Mouse (Mus musculus) ES-E14 (cell line): ENCODE measurements around the gene Igflr1. TPM values are rescaled to one million over a fixed set of nuclear protein-coding genes. Genes with fewer than 3 reads are reported as not detected.

Source experiments
- DNase-seq: peaks from one replicate; pipeline ENCODE4 v3.0.0-alpha.2; 2013; ENCODE audit warnings: low read depth, low spot score
- H3K27ac ChIP-seq: 2 replicates; pipeline ENCODE4 v1.5.1; 2012; ENCODE audit warnings: low read depth, mild to moderate bottlenecking, low read length, moderate library complexity, mixed read lengths; ENCODE audit not compliant: poor library complexity, insufficient read depth, severe bottlenecking
- H3K36me3 ChIP-seq: 2 replicates; pipeline ENCODE4 v1.6.1; 2012; ENCODE audit warnings: mild to moderate bottlenecking, low read length, moderate library complexity, mixed read lengths; ENCODE audit not compliant: control insufficient read depth, poor library complexity, insufficient read depth, severe bottlenecking
- H3K4me1 ChIP-seq, 2 experiments: fragments of 150-350 bp in 1 of 2; sonication (generic) in 1 of 2; 2 replicates each; pipeline ENCODE4 v1.6.1; 2012; ENCODE audit warnings: low read length in 2 of 2, mild to moderate bottlenecking in 1 of 2, mixed read lengths in 1 of 2; ENCODE audit not compliant: control insufficient read depth in 2 of 2, insufficient read depth in 2 of 2, poor library complexity in 1 of 2
- H3K4me3 ChIP-seq, 2 experiments: fragments of 150-350 bp in 1 of 2; sonication (generic) in 1 of 2; 2 replicates each; pipeline ENCODE4 v1.5.1; 2012; ENCODE audit warnings: low read length in 2 of 2, low read depth in 1 of 2, mild to moderate bottlenecking in 1 of 2, mixed read lengths in 1 of 2; ENCODE audit not compliant: insufficient read depth in 1 of 2, poor library complexity in 1 of 2, severe bottlenecking in 1 of 2
- H3K9ac ChIP-seq: 2 replicates; pipeline ENCODE4 v1.6.1; 2012; ENCODE audit warnings: low read depth, mild to moderate bottlenecking, low read length, mixed read lengths; ENCODE audit not compliant: poor library complexity, insufficient read depth, severe bottlenecking
- H3K9me3 ChIP-seq: fragments of 150-350 bp; sonication (generic); 2 replicates; pipeline ENCODE4 v1.6.1; 2012; ENCODE audit warnings: low read depth, mild to moderate bottlenecking, low read length; ENCODE audit not compliant: control insufficient read depth, insufficient read depth
- CHD2 ChIP-seq: IDR thresholded peaks from 2 replicates; pipeline ENCODE4 v1.6.1; 2014; ENCODE audit warnings: mild to moderate bottlenecking, low read depth, low read length, inconsistent platforms
- HCFC1 ChIP-seq: IDR thresholded peaks from 2 replicates; pipeline ENCODE4 v1.6.1; 2012; ENCODE audit warnings: low read length, inconsistent platforms, borderline replicate concordance; ENCODE audit not compliant: insufficient read depth
- MAFK ChIP-seq: IDR thresholded peaks from 2 replicates; pipeline ENCODE4 v1.6.1; 2014; ENCODE audit warnings: mild to moderate bottlenecking, low read depth, low read length, inconsistent platforms; ENCODE audit not compliant: insufficient read depth
- ZC3H11A ChIP-seq: IDR thresholded peaks from 2 replicates; pipeline ENCODE4 v1.6.1; 2012; ENCODE audit warnings: low read depth, mild to moderate bottlenecking, inconsistent platforms, low read length, borderline replicate concordance
- ZNF384 ChIP-seq: IDR thresholded peaks from 2 replicates; pipeline ENCODE4 v1.6.1; 2012; ENCODE audit warnings: low read depth, low read length, inconsistent platforms
- in situ Hi-C, 2 experiments: fragments of 600-800 bp; cut with MboI; formaldehyde crosslinking; loops; one replicate each; pipeline ENCODE4 v1.15.1; 2025; ENCODE audit warnings: low sequenced_read_pairs in 2 of 2, inconsistent platforms in 1 of 2; ENCODE audit not compliant: unreplicated experiment in 2 of 2
- total RNA-seq: library from RNA; depleted of rRNA; stranded (reverse); fragments of 300-350 nt; gene quantifications from 2 replicates; pipeline ENCODE4 v1.2.3, GENCODE M21; 2012

Gene Igflr1
- total RNA-seq, 1 experiment = 1.3 TPM

DNA sequence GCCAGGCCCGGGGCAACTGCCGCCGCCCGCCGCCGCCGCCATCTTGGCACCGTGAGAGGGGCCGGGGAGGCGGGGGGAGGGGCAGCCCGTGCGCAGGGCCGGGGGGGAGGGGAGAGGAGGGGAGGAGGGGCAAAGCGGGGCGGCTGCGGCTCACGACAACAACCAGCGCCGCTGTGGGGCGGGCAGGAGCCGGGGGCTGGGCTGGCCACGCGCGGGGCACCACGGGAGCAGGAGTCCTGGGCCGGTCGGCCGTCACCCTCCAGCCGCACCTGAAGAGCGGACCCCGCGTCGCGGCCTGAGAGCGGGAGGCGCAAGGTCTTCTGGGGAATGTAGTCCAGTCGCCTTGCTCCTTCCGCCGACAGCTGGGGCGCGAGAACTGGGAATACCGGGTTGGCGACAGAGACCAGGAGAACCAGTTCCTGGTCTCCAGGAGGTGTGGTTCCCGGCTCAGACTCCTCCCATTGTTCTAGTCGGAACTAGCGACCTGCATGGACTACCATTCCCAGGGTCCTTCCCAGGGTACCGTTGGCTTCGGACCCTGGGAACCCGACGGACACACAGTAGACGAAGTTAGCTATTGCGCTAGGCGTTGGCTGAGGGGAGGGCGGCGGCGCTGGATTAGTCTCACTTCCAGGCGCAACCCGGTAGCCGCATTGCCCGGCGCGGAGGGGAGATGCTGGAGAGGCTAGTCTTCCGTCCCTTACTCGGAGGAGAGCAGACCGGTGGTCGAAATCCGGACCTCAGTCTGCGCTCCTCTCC, 23.6 kb downstream of the Igflr1 start, which contains the start of gene Kmt2b:
TSS of gene Kmt2b (minus strand) at position 51 of the 759 bp plus-strand sequence.
- TF ChIP-seq HCFC1 = peak; percentile 95
- TF ChIP-seq CHD2 = peak; percentile 77
- no peak for TF ChIP-seq ZNF384
- peaks cover 30% of the 10 kb centered on the region for H3K36me3 ChIP-seq
- H3K4me3 ChIP-seq = peak within 1 kb of the TSS; percentile 82 to 98
- H3K9me3 ChIP-seq = no peaks in the 10 kb centered on the region
- in situ Hi-C loops = no loop called here
- peaks cover 4 to 29% of the 10 kb centered on the region in 2 experiments for H3K4me1 ChIP-seq
- H3K9ac ChIP-seq = peak within 1 kb of the TSS; percentile 99
- peak; percentile 96 for DNase-seq
- H3K27ac ChIP-seq = peak within 1 kb of the TSS; percentile 91

DNA sequence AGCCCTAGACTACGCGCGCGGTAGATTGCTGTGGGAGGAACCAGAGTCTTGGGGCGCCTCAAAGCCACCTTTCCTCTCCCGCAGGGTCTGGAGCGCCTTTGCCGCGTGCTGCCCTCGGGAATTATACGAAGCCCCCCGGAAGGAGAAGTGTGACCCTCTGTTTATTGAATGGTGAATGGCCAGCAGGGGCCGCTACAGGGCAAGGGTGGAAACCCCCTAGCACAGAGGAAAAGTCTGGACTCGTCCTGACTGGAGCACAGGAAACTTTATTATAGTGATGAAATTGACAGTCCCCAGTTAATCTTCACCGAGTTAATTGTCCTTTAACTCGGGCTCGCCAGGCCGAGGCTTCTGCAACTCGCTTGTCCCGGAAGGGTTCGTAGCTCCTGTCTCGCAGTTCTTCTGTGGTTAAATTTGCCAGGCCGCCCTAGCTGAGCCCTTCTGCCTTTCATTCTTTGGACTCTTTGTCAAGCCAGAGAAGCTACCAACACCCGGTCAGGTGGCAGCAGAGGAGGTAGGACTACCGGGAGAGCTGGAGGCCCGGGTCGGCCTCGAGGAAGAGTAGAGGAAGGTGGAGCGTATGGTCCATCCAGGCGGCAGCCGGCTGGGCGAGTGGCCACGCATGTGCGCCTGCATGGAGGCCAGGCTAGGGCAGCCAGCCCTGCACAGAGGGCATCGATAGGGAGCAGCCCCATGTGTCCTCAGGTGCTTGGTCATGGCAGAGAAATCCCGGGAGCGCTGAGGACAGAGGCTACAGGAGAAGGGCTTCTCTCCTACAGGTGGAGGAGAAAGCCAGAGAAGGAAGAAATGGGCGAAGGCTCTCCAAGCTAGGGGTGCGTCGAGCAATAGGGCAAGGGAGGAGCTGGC, 24.4 kb downstream of the Igflr1 start:
- peak; percentile 88 for DNase-seq
- TF ChIP-seq HCFC1 = no peak
- TF ChIP-seq ZC3H11A = peak; percentile 72; the same call in 1 of the 2 replicates
- Histone ChIP-seq H3K4me3 (peak overlapping the region; percentile 82 to 98), H3K9ac (peak overlapping the region; percentile 80), H3K9me3 (no peaks in the 10 kb centered on the region), H3K4me1 (peaks cover 4 to 32% of the 10 kb centered on the region in 2 experiments), H3K36me3 (peaks cover 22% of the 10 kb centered on the region), H3K27ac (peak overlapping the region; percentile 65)
- in situ Hi-C loops = no loop called here

DNA sequence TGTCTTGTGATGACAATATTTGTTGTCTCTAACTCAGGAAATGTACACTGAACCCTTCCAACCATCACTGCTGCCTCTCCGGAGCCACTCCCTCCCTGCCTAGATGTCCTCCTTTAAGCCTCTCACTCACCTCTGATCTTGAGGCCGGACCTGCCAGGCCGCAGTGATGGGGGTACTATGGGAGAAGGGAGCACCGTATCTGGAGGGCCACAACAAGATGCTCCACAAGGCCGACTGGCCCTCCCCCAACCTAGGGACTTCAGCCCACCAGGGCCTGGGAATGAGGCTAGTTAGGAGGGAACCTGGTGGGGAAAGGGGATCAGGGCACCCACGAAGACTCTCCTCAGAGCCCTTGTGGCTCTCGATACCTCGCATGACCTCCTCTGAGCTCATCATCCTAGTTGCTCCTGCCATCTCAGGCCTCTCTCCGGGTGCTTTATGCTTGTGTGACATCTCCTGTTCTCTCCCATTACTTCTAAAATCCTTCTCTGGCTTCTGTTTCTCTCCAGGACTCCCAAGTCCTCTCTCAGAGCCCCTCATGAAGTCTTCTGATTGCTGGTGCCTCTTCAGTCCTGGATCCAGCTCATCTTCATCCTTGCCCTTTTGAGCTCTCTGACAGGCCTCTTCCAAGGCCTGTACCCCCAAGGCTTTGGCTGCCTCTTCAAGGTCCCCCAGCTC, 25.8 kb downstream of the Igflr1 start:
- Histone ChIP-seq H3K36me3 (peaks cover 8% of the 10 kb centered on the region), H3K4me3 (no peak overlapping the region), H3K27ac (no peak overlapping the region), H3K4me1 (peaks cover 4 to 30% of the 10 kb centered on the region in 2 experiments), H3K9ac (0 out of 2 replicates have a peak overlapping the region, but pooled peaks have one; percentile 10), H3K9me3 (no peaks in the 10 kb centered on the region)
- DNase-seq = no peak
- in situ Hi-C loops = no loop called here
- no peak for TF ChIP-seq HCFC1
- TF ChIP-seq ZC3H11A = no peak
- no peak for TF ChIP-seq ZNF384
- no peak for TF ChIP-seq MAFK
- no peak for TF ChIP-seq CHD2

DNA sequence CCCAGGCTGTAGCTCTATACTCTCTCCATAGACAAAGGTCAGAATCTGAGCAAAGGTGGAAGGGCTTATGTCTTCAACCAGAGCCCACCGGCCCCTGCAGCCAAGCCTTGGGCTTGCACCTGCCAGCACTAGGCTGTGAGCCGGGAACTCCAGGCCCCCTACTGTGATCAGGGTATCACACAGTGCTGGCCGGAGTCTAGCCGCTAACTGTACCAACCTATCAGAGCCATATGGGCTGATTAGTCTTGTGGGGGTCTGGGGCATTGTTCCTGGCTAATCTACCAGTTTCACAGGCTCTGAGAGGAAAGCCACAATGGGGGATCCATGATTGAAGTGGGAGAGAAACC, 26.4 kb downstream of the Igflr1 start:
- Histone ChIP-seq H3K36me3 (peaks cover 3% of the 10 kb centered on the region), H3K4me1 (peaks cover 4 to 30% of the 10 kb centered on the region in 2 experiments), H3K4me3 (no peak overlapping the region), H3K9ac (peak overlapping the region; percentile 17; the same call in 1 of the 2 replicates), H3K27ac (no peak overlapping the region), H3K9me3 (no peaks in the 10 kb centered on the region)
- TF ChIP-seq HCFC1 (no peak), CHD2 (no peak), ZC3H11A (no peak), MAFK (no peak), ZNF384 (no peak)
- in situ Hi-C loops = no loop called here
- DNase-seq = no peak
